ENCODE assay signal across 23 mouse cellular contexts in genomic region chr8:72144345-72144975, GRCm38 (mm10). TPM values are rescaled to one million over a fixed set of nuclear protein-coding genes. Genes with fewer than 3 reads are reported as not detected.
DNase-seq lines count a peak whose midpoint lies in the region; ATAC-seq lines count a peak whose summit lies in the region.
"Had no signal": no experiment of that assay in that cellular context is flagged by ENCODE, and none has a peak within 500 bp of the region (broad histone marks: within the 10 kb centered on the region; RNA-seq: fewer than 3 reads in every experiment).

No protein-coding gene starts in this region.

- no peak overlapping the region for H3K4me2 ChIP-seq in limb, embryonic 15.5 days
- H3K4me2 ChIP-seq: forebrain, embryonic 15.5 days; limb, embryonic 12.5 days; liver, embryonic 15.5 days had no signal

- no peaks in the 10 kb centered on the region for H3K27me3 ChIP-seq in limb, embryonic 15.5 days
- H3K27me3 ChIP-seq in limb, embryonic 10.5 days (ENCODE audit: low read depth, poor library complexity, severe bottlenecking), result no peaks in the 10 kb centered on the region
- H3K27me3 ChIP-seq: forebrain, embryonic 15.5 days; limb, embryonic 12.5 days; liver, embryonic 15.5 days had no signal

- no peak for ATAC-seq in limb, embryonic 15.5 days (ENCODE audit: insufficient number of reproducible peaks, low FRiP score, low TSS enrichment, low read depth)
- peak; percentile 89 for ATAC-seq in granulocyte monocyte progenitor cell, adult 5-6 weeks (replicated peaks; ENCODE audit: poor library complexity, severe bottlenecking)
- ATAC-seq in neutrophil, adult 5-6 weeks (ENCODE audit: extremely low read depth, insufficient number of reproducible peaks, low FRiP score, poor library complexity, severe bottlenecking), result peak; percentile 71
- ATAC-seq: forebrain, embryonic 15.5 days; hindbrain, embryonic 16.5 days had no signal

- H3K27ac ChIP-seq in limb, embryonic 15.5 days, result peak overlapping the region; percentile 50; the same call in 1 of the 2 replicates
- H3K27ac ChIP-seq in limb, embryonic 10.5 days, result no peak overlapping the region
- H3K27ac ChIP-seq: forebrain, embryonic 15.5 days; limb, embryonic 12.5 days; liver, embryonic 15.5 days had no signal

- DNase-seq in limb, embryonic 10.5 days (ENCODE audit: low spot score), result no peak
- peak; percentile 48 for DNase-seq in NIH3T3 (ENCODE audit: low read depth)
- no peak for DNase-seq in kidney, adult 18-20 months
- no peak for DNase-seq in kidney, postnatal 14 days
- DNase-seq: adrenal gland, adult 8-10 months; cerebellum, adult 9-10 months; heart, postnatal 14 days; kidney, adult 11 months; kidney, postnatal 25 days; midbrain, embryonic 14.5 days; spleen, adult 18-20 months had no signal

- 82% methylated on average over 5 of the region's 5 CpGs for WGBS in limb, embryonic 15.5 days
- WGBS in limb, embryonic 10.5 days, result 87% methylated on average over 5 of the region's 5 CpGs

- H3K4me3 ChIP-seq in limb, embryonic 15.5 days, result no peak overlapping the region
- no peak overlapping the region for H3K4me3 ChIP-seq in limb, embryonic 10.5 days
- H3K4me3 ChIP-seq: forebrain, embryonic 15.5 days; limb, embryonic 12.5 days; liver, embryonic 15.5 days had no signal

- H3K36me3 ChIP-seq in limb, embryonic 15.5 days, result peaks cover 91% of the 10 kb centered on the region
- peaks cover 97% of the 10 kb centered on the region for H3K36me3 ChIP-seq in limb, embryonic 10.5 days

- H3K9me3 ChIP-seq in limb, embryonic 15.5 days, result no peaks in the 10 kb centered on the region
- no peaks in the 10 kb centered on the region for H3K9me3 ChIP-seq in limb, embryonic 10.5 days (replicated peaks)
- H3K9me3 ChIP-seq: forebrain, embryonic 15.5 days; G1E; limb, embryonic 12.5 days; liver, embryonic 15.5 days had no signal

- H3K4me1 ChIP-seq in limb, embryonic 15.5 days, result no peaks in the 10 kb centered on the region
- no peaks in the 10 kb centered on the region for H3K4me1 ChIP-seq in limb, embryonic 10.5 days
- H3K4me1 ChIP-seq: forebrain, embryonic 15.5 days; limb, embryonic 12.5 days had no signal

- H3K9ac ChIP-seq in limb, embryonic 15.5 days, result no peak overlapping the region
- H3K9ac ChIP-seq: forebrain, embryonic 15.5 days; limb, embryonic 12.5 days; liver, embryonic 15.5 days had no signal

RNA-seq across cellular contexts. Expression of gene Tpm4, which starts 9.7 kb away (rescaled TPM):
- 665 and 704 TPM in 2 replicates for polyA plus RNA-seq in limb, embryonic 15.5 days (2015; fragmentation: Nextera tagmentation; extraction: Ambion mirVana)
- polyA plus RNA-seq in limb, embryonic 10.5 days (2016; fragmentation: Nextera tagmentation; extraction: Ambion mirVana), result 828 and 829 TPM in 2 replicates
- 35.0 and 39.9 TPM in 2 replicates for total RNA-seq in granulocyte monocyte progenitor cell, adult 5-6 weeks (2014; fragmentation: Nextera tagmentation)
- total RNA-seq in granulocyte monocyte progenitor cell, adult 5-6 weeks (2017), result 54.2 and 60.5 TPM in 2 replicates
- total RNA-seq in neutrophil, adult 5-6 weeks (2017), result 600 and 603 TPM in 2 replicates

RNA-seq across cellular contexts. Expression of gene Rab8a, which starts 16.5 kb away (rescaled TPM):
- 110 and 133 TPM in 2 replicates for polyA plus RNA-seq in limb, embryonic 15.5 days (2015; fragmentation: Nextera tagmentation; extraction: Ambion mirVana)
- polyA plus RNA-seq in limb, embryonic 10.5 days (2016; fragmentation: Nextera tagmentation; extraction: Ambion mirVana), result 137 and 139 TPM in 2 replicates
- 38.9 and 39.9 TPM in 2 replicates for total RNA-seq in granulocyte monocyte progenitor cell, adult 5-6 weeks (2014; fragmentation: Nextera tagmentation)
- total RNA-seq in granulocyte monocyte progenitor cell, adult 5-6 weeks (2017), result 320 and 344 TPM in 2 replicates
- 510 and 563 TPM in 2 replicates for total RNA-seq in neutrophil, adult 5-6 weeks (2017)

RNA-seq across cellular contexts. Expression of gene Olfr374, which starts 37.6 kb away (rescaled TPM):
- polyA plus RNA-seq in limb, embryonic 15.5 days (2015; fragmentation: Nextera tagmentation; extraction: Ambion mirVana), result 0.01 and 0.09 TPM in 2 replicates
- 0.04 TPM in 1 of 2 replicates, not detected in the other for polyA plus RNA-seq in limb, embryonic 10.5 days (2016; fragmentation: Nextera tagmentation; extraction: Ambion mirVana)
- not detected in 2 replicates for total RNA-seq in granulocyte monocyte progenitor cell, adult 5-6 weeks (2014; fragmentation: Nextera tagmentation)
- total RNA-seq in granulocyte monocyte progenitor cell, adult 5-6 weeks (2017), result not detected in 2 replicates
- 0.12 TPM in 2 replicates for total RNA-seq in neutrophil, adult 5-6 weeks (2017)
- total RNA-seq: adrenal gland, adult 8-10 months; gastrocnemius, adult 18-20 months; heart, postnatal 14 days had no signal
- polyA plus RNA-seq: forebrain, embryonic 15.5 days; G1E; gonadal fat pad, adult 2 months; limb, embryonic 12.5 days; midbrain, embryonic 14.5 days; thymus, postnatal 0 days had no signal

RNA-seq across cellular contexts. Expression of gene Hsh2d, which starts 45.0 kb away (rescaled TPM):
- not detected in 2 replicates for polyA plus RNA-seq in limb, embryonic 15.5 days (2015; fragmentation: Nextera tagmentation; extraction: Ambion mirVana)
- not detected in 2 replicates for polyA plus RNA-seq in limb, embryonic 10.5 days (2016; fragmentation: Nextera tagmentation; extraction: Ambion mirVana)
- total RNA-seq in granulocyte monocyte progenitor cell, adult 5-6 weeks (2014; fragmentation: Nextera tagmentation), result 6.2 and 14.0 TPM in 2 replicates
- 2.6 and 3.1 TPM in 2 replicates for total RNA-seq in granulocyte monocyte progenitor cell, adult 5-6 weeks (2017)
- 38.6 and 47.4 TPM in 2 replicates for total RNA-seq in neutrophil, adult 5-6 weeks (2017)
- total RNA-seq: gastrocnemius, adult 18-20 months; left cerebral cortex, adult 8-10 months had no signal
- polyA plus RNA-seq: forebrain, embryonic 15.5 days; hindbrain, embryonic 16.5 days; limb, embryonic 12.5 days; midbrain, embryonic 14.5 days had no signal
